8 mouse cellular contexts compared by ENCODE assay signal in the genomic region with DNA sequence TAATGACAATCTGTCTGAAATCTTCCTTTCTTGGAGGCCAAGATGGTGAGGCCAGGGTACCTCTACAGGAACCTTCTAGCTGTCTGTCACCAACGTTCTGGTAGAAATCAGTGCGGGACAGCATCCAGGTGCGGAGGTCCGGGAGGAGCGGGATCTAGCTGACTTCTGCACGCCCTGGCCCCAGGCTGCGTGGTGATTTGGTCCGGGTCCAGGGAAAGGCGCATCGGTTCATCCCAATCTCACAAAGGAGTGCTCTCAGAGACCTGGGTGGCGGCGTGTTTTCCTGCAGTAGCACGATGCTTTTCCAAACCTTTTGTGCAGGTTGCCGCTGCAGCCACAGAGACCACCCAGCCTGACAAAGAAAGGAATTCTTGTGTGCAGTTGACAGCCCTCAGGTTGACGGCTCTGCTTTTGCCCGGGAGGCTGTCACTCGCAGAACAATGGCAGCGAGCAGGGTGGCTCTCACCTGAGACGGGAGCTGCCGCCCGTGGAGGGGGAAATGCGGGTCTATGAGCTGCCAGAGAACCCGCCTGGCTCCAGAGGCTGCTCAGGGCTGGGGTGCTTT. TPM values are rescaled to one million over a fixed set of nuclear protein-coding genes. Genes with fewer than 3 reads are reported as not detected.
A peak's percentile ranks its signal among the peaks of the same experiment; 100 is the strongest.
DNase-seq lines count a peak whose midpoint lies in the region; ATAC-seq lines count a peak whose summit lies in the region.

No protein-coding gene starts in this region.

- no peak overlapping the region for H3K27ac ChIP-seq in kidney, embryonic 15.5 days
- no peak overlapping the region for H3K27ac ChIP-seq in brown adipose tissue, adult 24 weeks (replicated peaks; ENCODE audit: low read depth, low read length)
- H3K27ac ChIP-seq in forebrain, embryonic 13.5 days = 0 out of 2 replicates have a peak overlapping the region, but pooled peaks have one; percentile 5
- no peak overlapping the region for H3K27ac ChIP-seq in limb, embryonic 12.5 days

- DNase-seq in kidney, adult 11 months = no peak
- no peak for DNase-seq in Muller cell, postnatal 12 days (ENCODE audit: inconsistent ontology term)
- no peak for DNase-seq in thymus, postnatal 4 days
- DNase-seq in layer of hippocampus, adult 11-12 months (ENCODE audit: low spot score) = no peak

- WGBS in kidney, embryonic 15.5 days = 5% methylated on average over 23 of the region's 23 CpGs
- WGBS in forebrain, embryonic 13.5 days = 4% methylated on average over 23 of the region's 23 CpGs
- 8% methylated on average over 23 of the region's 23 CpGs for WGBS in limb, embryonic 12.5 days

- peaks cover 4% of the 10 kb centered on the region; the same call in 1 of the 2 replicates for H3K9me3 ChIP-seq in kidney, embryonic 15.5 days (replicated peaks)
- peaks cover 3% of the 10 kb centered on the region; the same call in 1 of the 2 replicates for H3K9me3 ChIP-seq in forebrain, embryonic 13.5 days (replicated peaks)
- H3K9me3 ChIP-seq in limb, embryonic 12.5 days = 0 out of 2 replicates have a peak, but pooled peaks cover 4% of the 10 kb centered on the region

- peaks cover 7% of the 10 kb centered on the region for H3K4me1 ChIP-seq in kidney, embryonic 15.5 days
- H3K4me1 ChIP-seq in brown adipose tissue, adult 24 weeks (ENCODE audit: control insufficient read depth, insufficient read depth, insufficient read length, low read length) = no peaks in the 10 kb centered on the region
- H3K4me1 ChIP-seq in forebrain, embryonic 13.5 days = peaks cover 8% of the 10 kb centered on the region
- peaks cover 7% of the 10 kb centered on the region; the same call in 1 of the 2 replicates for H3K4me1 ChIP-seq in limb, embryonic 12.5 days (replicated peaks)

- peak overlapping the region; percentile 27 for H3K4me3 ChIP-seq in kidney, embryonic 15.5 days (replicated peaks)
- peak overlapping the region; percentile 21 for H3K4me3 ChIP-seq in brown adipose tissue, adult 24 weeks (ENCODE audit: insufficient read depth, low read depth, low read length)
- H3K4me3 ChIP-seq in forebrain, embryonic 13.5 days = peak overlapping the region; percentile 32
- H3K4me3 ChIP-seq in limb, embryonic 12.5 days (replicated peaks) = peak overlapping the region; percentile 27

- ATAC-seq in kidney, embryonic 15.5 days (replicated peaks; ENCODE audit: low FRiP score) = peak; percentile 15; the same call in 1 of the 2 replicates
- peak; percentile 58 for ATAC-seq in forebrain, embryonic 13.5 days
- peak; percentile 43 for ATAC-seq in limb, embryonic 12.5 days (ENCODE audit: insufficient number of reproducible peaks, insufficient read depth, low FRiP score, low TSS enrichment, low read depth)

- peaks cover 41% of the 10 kb centered on the region for H3K27me3 ChIP-seq in kidney, embryonic 15.5 days
- H3K27me3 ChIP-seq in forebrain, embryonic 13.5 days = peaks cover 16% of the 10 kb centered on the region
- peaks cover 50% of the 10 kb centered on the region for H3K27me3 ChIP-seq in limb, embryonic 12.5 days

- H3K36me3 ChIP-seq in kidney, embryonic 15.5 days = no peaks in the 10 kb centered on the region
- no peaks in the 10 kb centered on the region for H3K36me3 ChIP-seq in forebrain, embryonic 13.5 days (ENCODE audit: poor library complexity, severe bottlenecking)
- H3K36me3 ChIP-seq in limb, embryonic 12.5 days = no peaks in the 10 kb centered on the region

- peak overlapping the region; percentile 59 for H3K4me2 ChIP-seq in kidney, embryonic 15.5 days
- H3K4me2 ChIP-seq in forebrain, embryonic 13.5 days = peak overlapping the region; percentile 60
- H3K4me2 ChIP-seq in limb, embryonic 12.5 days = peak overlapping the region; percentile 58

- peak overlapping the region; percentile 8; the same call in 1 of the 2 replicates for H3K9ac ChIP-seq in kidney, embryonic 15.5 days
- H3K9ac ChIP-seq in forebrain, embryonic 13.5 days = peak overlapping the region; percentile 63
- peak overlapping the region; percentile 35; the same call in 1 of the 2 replicates for H3K9ac ChIP-seq in limb, embryonic 12.5 days (replicated peaks)

RNA-seq across cellular contexts. Expression of gene Xpa, which starts 6.5 kb away (rescaled TPM):
- polyA plus RNA-seq in kidney, embryonic 15.5 days (2015; fragmentation: Nextera tagmentation; extraction: Ambion mirVana) = 19.8 and 21.0 TPM in 2 replicates
- 19.5 and 26.9 TPM in 2 replicates for polyA plus RNA-seq in brown adipose tissue, adult 24 weeks (2012; ENCODE audit: insufficient read depth, insufficient read length, missing spikeins)
- 32.2 and 32.4 TPM in 2 replicates for polyA plus RNA-seq in forebrain, embryonic 13.5 days (2015; fragmentation: Nextera tagmentation; extraction: Ambion mirVana)
- polyA plus RNA-seq in limb, embryonic 12.5 days (2016; fragmentation: Nextera tagmentation; extraction: Ambion mirVana) = 28.9 and 31.1 TPM in 2 replicates

Comparison
In these comparisons a context has a peak if more than half of its experiments do, and no peak if none do; other contexts are left out.
1. H3K9ac ChIP-seq: peak in every context shown above with its lines; median percentile 63 in forebrain, embryonic 13.5 days; 35 in limb, embryonic 12.5 days; 8 in kidney, embryonic 15.5 days.